Mouse (Mus musculus): ENCODE measurements around the gene Cdh4. TPM values are rescaled to one million over a fixed set of nuclear protein-coding genes. Genes with fewer than 3 reads are reported as not detected.

Gene Cdh4
- total RNA-seq, 2 experiments from 2014 or later, result 12.5 to 16.1 TPM

- DNase-seq (ENCODE audit: low spot score in 2 of 2), result no peak
Observed at GRCm38 (mm10) chr2:179463514-179463913, 21.3 kb downstream of the Cdh4 start.

GRCm38 (mm10) chr2:179467839-179468445, 25.7 kb downstream of the Cdh4 start:
- DNase-seq (ENCODE audit: low spot score in 2 of 2), result no peak

- DNase-seq (ENCODE audit: low spot score in 2 of 2), result no peak
Observed at GRCm38 (mm10) chr2:179476622-179477021, 34.4 kb downstream of the Cdh4 start.

- no peak for DNase-seq (ENCODE audit: low spot score in 2 of 2)
Observed at GRCm38 (mm10) chr2:179480800-179481200, 38.6 kb downstream of the Cdh4 start.

GRCm38 (mm10) chr2:179481363-179481762, 39.1 kb downstream of the Cdh4 start:
- DNase-seq (ENCODE audit: low spot score in 2 of 2), result no peak

- no peak for DNase-seq (ENCODE audit: low spot score in 2 of 2)
Observed at GRCm38 (mm10) chr2:179488526-179489139, 46.4 kb downstream of the Cdh4 start.

- no peak for DNase-seq (ENCODE audit: low spot score in 2 of 2)
Observed at GRCm38 (mm10) chr2:179491891-179492290, 49.7 kb downstream of the Cdh4 start.

GRCm38 (mm10) chr2:179494276-179494675, 52.0 kb downstream of the Cdh4 start:
- DNase-seq (ENCODE audit: low spot score in 2 of 2), result no peak

- DNase-seq (ENCODE audit: low spot score in 2 of 2), result no peak
Observed at GRCm38 (mm10) chr2:179510439-179510838, 68.2 kb downstream of the Cdh4 start.

GRCm38 (mm10) chr2:179516559-179516958, 74.3 kb downstream of the Cdh4 start:
- no peak for DNase-seq (ENCODE audit: low spot score in 2 of 2)

GRCm38 (mm10) chr2:179518456-179519032, 76.3 kb downstream of the Cdh4 start:
- DNase-seq (ENCODE audit: low spot score in 2 of 2), result no peak

- DNase-seq (ENCODE audit: low spot score in 2 of 2), result no peak
Observed at GRCm38 (mm10) chr2:179519161-179519560, 76.9 kb downstream of the Cdh4 start.

- DNase-seq (ENCODE audit: low spot score in 2 of 2), result no peak
Observed at GRCm38 (mm10) chr2:179519931-179520330, 77.7 kb downstream of the Cdh4 start.

- no peak for DNase-seq (ENCODE audit: low spot score in 2 of 2)
Observed at GRCm38 (mm10) chr2:179520941-179521340, 78.7 kb downstream of the Cdh4 start.

GRCm38 (mm10) chr2:179521444-179521843, 79.2 kb downstream of the Cdh4 start:
- DNase-seq (ENCODE audit: low spot score in 2 of 2), result no peak

GRCm38 (mm10) chr2:179522141-179522540, 79.9 kb downstream of the Cdh4 start:
- no peak for DNase-seq (ENCODE audit: low spot score in 2 of 2)

- DNase-seq (ENCODE audit: low spot score in 2 of 2), result no peak
Observed at GRCm38 (mm10) chr2:179526976-179527375, 84.7 kb downstream of the Cdh4 start.

GRCm38 (mm10) chr2:179530436-179531040, 88.3 kb downstream of the Cdh4 start:
- no peak for DNase-seq (ENCODE audit: low spot score in 2 of 2)

- DNase-seq (ENCODE audit: low spot score in 2 of 2), result no peak
Observed at GRCm38 (mm10) chr2:179533196-179533595, 91.0 kb downstream of the Cdh4 start.

- DNase-seq (ENCODE audit: low spot score in 2 of 2), result no peak
Observed at GRCm38 (mm10) chr2:179533881-179534280, 91.7 kb downstream of the Cdh4 start.

GRCm38 (mm10) chr2:179535204-179535603, 93.0 kb downstream of the Cdh4 start:
- no peak for DNase-seq (ENCODE audit: low spot score in 2 of 2)

GRCm38 (mm10) chr2:179536762-179537161, 94.5 kb downstream of the Cdh4 start:
- no peak for DNase-seq (ENCODE audit: low spot score in 2 of 2)

Measured in layer of hippocampus, postnatal 14 days (tissue).